ENCODE assay signal across 19 mouse cellular contexts in genomic region chr2:120713441-120713840, GRCm38 (mm10).
"Had no signal": no experiment of that assay in that cellular context is flagged by ENCODE, and none has a peak within 500 bp of the region (broad histone marks: within the 10 kb centered on the region; RNA-seq: fewer than 3 reads in every experiment).

No protein-coding gene starts in this region.

- H3K9me3 ChIP-seq: midbrain, embryonic 10.5 days; midbrain, embryonic 13.5 days; neural tube, embryonic 13.5 days; neural tube, embryonic 15.5 days had no signal

- H3K27me3 ChIP-seq: midbrain, embryonic 13.5 days; neural tube, embryonic 13.5 days; neural tube, embryonic 15.5 days had no signal

- H3K4me1 ChIP-seq: midbrain, embryonic 10.5 days; midbrain, embryonic 13.5 days; neural tube, embryonic 13.5 days; neural tube, embryonic 15.5 days had no signal

- H3K4me2 ChIP-seq: lung, embryonic 14.5 days; midbrain, embryonic 13.5 days; neural tube, embryonic 13.5 days; neural tube, embryonic 15.5 days had no signal

- DNase-seq: lung, adult 18-20 months; lung, embryonic 14.5 days; lung, postnatal 10 days; lung, postnatal 4 days; retina, postnatal 1 day; right cerebral cortex, adult 18-20 months; right cerebral cortex, postnatal 25 days; right cerebral cortex, postnatal 4 days; spleen, adult 18-20 months; thymus, adult 18-20 months; thymus, postnatal 14 days; thymus, postnatal 36 days had no signal

- H3K4me3 ChIP-seq: midbrain, embryonic 10.5 days; midbrain, embryonic 13.5 days; myocyte; neural tube, embryonic 13.5 days; neural tube, embryonic 15.5 days had no signal

- H3K9ac ChIP-seq: liver, embryonic 14.5 days; lung, embryonic 14.5 days; midbrain, embryonic 13.5 days; neural tube, embryonic 13.5 days; neural tube, embryonic 15.5 days had no signal

- H3K27ac ChIP-seq: liver, embryonic 14.5 days; midbrain, embryonic 10.5 days; midbrain, embryonic 13.5 days; neural tube, embryonic 13.5 days; neural tube, embryonic 15.5 days had no signal

- ATAC-seq: midbrain, embryonic 13.5 days; midbrain, embryonic 16.5 days had no signal
